Mouse (Mus musculus): ENCODE measurements around the gene Vegfc. TPM values are rescaled to one million over a fixed set of nuclear protein-coding genes. Genes with fewer than 3 reads are reported as not detected.

Vegfc gene
- polyA plus RNA-seq, 1 experiment from 2014 or later: 4.6 TPM

DNA sequence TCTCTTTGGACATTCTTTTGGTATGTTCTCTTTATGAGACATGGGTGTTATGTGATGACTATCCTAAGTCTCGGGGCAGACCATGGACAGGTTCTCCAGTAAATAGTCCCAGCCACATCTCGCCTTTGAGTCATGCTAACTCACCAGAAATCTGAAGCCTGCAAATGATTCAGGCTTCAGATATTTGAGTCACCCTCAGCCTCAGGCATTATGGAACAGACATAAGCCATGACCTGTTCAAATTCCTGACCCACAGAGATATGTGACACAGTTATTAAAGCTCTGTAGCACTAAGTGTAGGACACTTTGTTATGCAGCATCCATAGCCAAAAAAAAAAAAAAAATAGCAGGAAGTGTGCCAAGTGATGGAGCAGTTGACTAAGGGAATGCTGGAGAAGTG is 138.8 kb downstream of the Vegfc start:
- no peak for ATAC-seq (ENCODE audit: low read depth)
- no peak overlapping the region for H3K4me2 ChIP-seq
- H3K27me3 ChIP-seq: no peaks in the 10 kb centered on the region
- no peaks in the 10 kb centered on the region for H3K9me3 ChIP-seq
- no peak overlapping the region for H3K9ac ChIP-seq
- no peak overlapping the region for H3K27ac ChIP-seq (replicated peaks)
- 94% methylated on average over 2 of the region's 2 CpGs for whole genome bisulfite sequencing
- H3K36me3 ChIP-seq: no peaks in the 10 kb centered on the region
- H3K4me3 ChIP-seq: no peak overlapping the region
- H3K4me1 ChIP-seq (replicated peaks): no peaks in the 10 kb centered on the region

DNA sequence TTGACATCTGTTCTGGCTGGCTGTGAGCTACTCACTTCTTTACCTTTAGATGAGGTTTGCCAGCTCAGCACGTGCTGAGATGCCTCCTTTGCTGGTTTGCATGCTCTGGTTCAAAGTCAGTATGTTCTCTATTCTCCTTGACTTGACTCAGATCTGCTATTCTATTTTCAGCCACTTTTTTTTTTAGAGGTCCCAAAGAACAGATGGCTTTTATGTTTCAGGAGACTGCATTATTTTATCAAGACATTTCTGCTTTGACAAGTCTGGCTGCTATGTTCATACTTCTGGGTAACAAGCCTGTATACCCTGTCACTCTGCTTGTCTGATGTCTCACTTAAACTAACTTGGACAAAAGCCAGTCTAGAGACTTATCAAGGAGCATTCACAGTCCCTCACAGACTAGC is 151.4 kb downstream of the Vegfc start:
- no peak for ATAC-seq (ENCODE audit: low read depth)
- WGBS: 67% methylated on average over 1 of the region's 1 CpGs
- H3K4me1 ChIP-seq (replicated peaks): no peaks in the 10 kb centered on the region
- no peaks in the 10 kb centered on the region for H3K27me3 ChIP-seq
- no peaks in the 10 kb centered on the region for H3K9me3 ChIP-seq
- H3K4me2 ChIP-seq: no peak overlapping the region
- H3K9ac ChIP-seq: no peak overlapping the region
- no peak overlapping the region for H3K4me3 ChIP-seq
- no peak overlapping the region for H3K27ac ChIP-seq (replicated peaks)
- no peaks in the 10 kb centered on the region for H3K36me3 ChIP-seq

DNA sequence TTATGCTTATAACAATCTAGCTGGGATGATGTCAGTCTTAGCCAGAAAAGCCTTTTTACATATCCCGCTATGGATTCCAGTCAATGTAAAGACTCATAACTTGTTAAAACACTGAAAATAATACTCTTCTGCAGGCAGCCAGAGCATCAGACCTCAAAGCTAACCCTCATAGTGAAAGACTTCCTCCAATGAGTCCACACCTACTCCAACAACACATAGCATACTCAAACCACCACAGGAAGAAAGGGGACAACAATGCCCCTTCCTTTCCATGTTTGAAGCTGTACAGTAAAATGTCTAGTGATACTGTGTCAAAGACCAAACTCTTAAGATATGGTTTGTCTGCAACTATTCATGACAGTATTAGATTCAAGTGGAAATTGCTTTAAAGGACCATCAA is 153.2 kb downstream of the Vegfc start:
- Histone ChIP-seq H3K36me3 (no peaks in the 10 kb centered on the region), H3K9ac (no peak overlapping the region), H3K9me3 (no peaks in the 10 kb centered on the region), H3K4me3 (no peak overlapping the region), H3K27me3 (no peaks in the 10 kb centered on the region), H3K27ac (replicated peaks) (no peak overlapping the region), H3K4me2 (no peak overlapping the region), H3K4me1 (replicated peaks) (no peaks in the 10 kb centered on the region)
- 88% methylated on average over 1 of the region's 1 CpGs for WGBS
- no peak for ATAC-seq (ENCODE audit: low read depth)

DNA sequence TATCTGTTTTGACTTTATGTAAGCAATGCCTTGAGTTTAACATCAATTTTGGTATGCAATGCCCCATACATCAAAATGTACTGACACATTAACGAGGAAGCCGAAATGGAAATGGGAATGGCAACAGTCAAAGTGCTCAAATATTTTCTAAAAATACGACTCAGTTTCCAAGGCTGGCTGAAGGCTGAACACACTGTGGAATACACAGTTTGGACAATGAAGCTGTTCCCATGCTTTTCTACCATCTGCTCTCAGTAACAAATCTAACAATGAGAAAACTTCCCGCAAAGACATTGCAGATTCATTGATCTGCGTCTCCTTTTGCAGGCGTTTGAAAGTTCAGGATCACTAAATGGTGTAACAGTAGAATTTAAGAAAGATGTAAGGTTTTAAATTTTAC is 155.9 kb downstream of the Vegfc start:
- H3K27me3 ChIP-seq: no peaks in the 10 kb centered on the region
- H3K4me3 ChIP-seq: no peak overlapping the region
- H3K9ac ChIP-seq: no peak overlapping the region
- 90% methylated on average over 6 of the region's 6 CpGs for WGBS
- H3K36me3 ChIP-seq: no peaks in the 10 kb centered on the region
- H3K27ac ChIP-seq (replicated peaks): no peak overlapping the region
- ATAC-seq (ENCODE audit: low read depth): no peak
- no peak overlapping the region for H3K4me2 ChIP-seq
- no peaks in the 10 kb centered on the region for H3K4me1 ChIP-seq (replicated peaks)
- no peaks in the 10 kb centered on the region for H3K9me3 ChIP-seq
